Mouse (Mus musculus): ENCODE measurements around the gene D630039A03Rik. TPM values are rescaled to one million over a fixed set of nuclear protein-coding genes. Genes with fewer than 3 reads are reported as not detected.

The D630039A03Rik gene
- polyA plus RNA-seq, 1 experiment from 2014 or later: 0.05 TPM

- WGBS: 29% methylated on average over 5 of the region's 5 CpGs
- ATAC-seq (replicated peaks): no peak
Measured at GRCm38 (mm10) chr4:57922171-57922570, 6.1 kb upstream of the D630039A03Rik start.

DNA sequence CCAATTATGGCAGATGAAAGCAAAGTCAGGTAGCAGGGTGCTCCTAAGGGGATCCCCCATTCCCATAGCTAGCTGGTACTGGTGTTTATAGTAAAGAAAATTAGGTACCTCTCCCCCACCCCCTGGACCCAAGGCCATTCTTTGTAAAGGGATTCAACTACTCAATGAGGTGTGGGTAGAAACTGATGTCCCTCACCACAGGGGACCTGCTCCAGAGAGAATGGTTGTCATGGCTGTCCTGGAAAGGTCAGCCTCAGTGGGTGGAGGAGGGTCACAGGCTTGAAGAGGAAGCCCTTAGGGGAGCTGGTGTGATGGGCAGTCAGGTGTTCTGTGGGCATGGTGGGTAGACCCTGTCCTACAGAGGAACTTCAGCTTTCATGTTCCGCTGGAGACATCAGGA is 4.4 kb upstream of the D630039A03Rik start:
- no peak for ATAC-seq (replicated peaks)
- Histone ChIP-seq H3K27me3 (replicated peaks) (no peaks in the 10 kb centered on the region), H3K9me3 (no peaks in the 10 kb centered on the region), H3K4me3 (no peak overlapping the region), H3K4me2 (no peak overlapping the region), H3K4me1 (peaks cover 3% of the 10 kb centered on the region; the same call in 1 of the 2 replicates), H3K9ac (no peak overlapping the region), H3K36me3 (replicated peaks) (no peaks in the 10 kb centered on the region), H3K27ac (no peak overlapping the region)
- 69% methylated on average over 1 of the region's 1 CpGs for WGBS

More at GRCm38 (mm10) chr4:57922171-57922570, 6.1 kb upstream of the D630039A03Rik start:
- Histone ChIP-seq H3K4me1 (peaks cover 3% of the 10 kb centered on the region; the same call in 1 of the 2 replicates), H3K4me3 (no peak overlapping the region), H3K27ac (no peak overlapping the region), H3K36me3 (replicated peaks) (no peaks in the 10 kb centered on the region), H3K27me3 (replicated peaks) (no peaks in the 10 kb centered on the region), H3K4me2 (no peak overlapping the region), H3K9ac (no peak overlapping the region), H3K9me3 (no peaks in the 10 kb centered on the region)

- no peak for ATAC-seq (replicated peaks)
- Histone ChIP-seq H3K4me1 (peaks cover 3% of the 10 kb centered on the region; the same call in 1 of the 2 replicates), H3K9ac (no peak overlapping the region), H3K27ac (no peak overlapping the region), H3K27me3 (replicated peaks) (no peaks in the 10 kb centered on the region), H3K4me2 (no peak overlapping the region), H3K4me3 (no peak overlapping the region), H3K36me3 (replicated peaks) (no peaks in the 10 kb centered on the region), H3K9me3 (no peaks in the 10 kb centered on the region)
- 18% methylated on average over 8 of the region's 8 CpGs for WGBS
Measured at GRCm38 (mm10) chr4:57919494-57920423, 3.7 kb upstream of the D630039A03Rik start.

- Histone ChIP-seq H3K4me1 (peaks cover 3% of the 10 kb centered on the region; the same call in 1 of the 2 replicates), H3K4me2 (no peak overlapping the region), H3K9me3 (no peaks in the 10 kb centered on the region), H3K36me3 (replicated peaks) (no peaks in the 10 kb centered on the region), H3K27ac (no peak overlapping the region), H3K27me3 (replicated peaks) (no peaks in the 10 kb centered on the region), H3K9ac (no peak overlapping the region), H3K4me3 (no peak overlapping the region)
- ATAC-seq (replicated peaks): no peak
- 80% methylated on average over 4 of the region's 4 CpGs for WGBS
Measured at GRCm38 (mm10) chr4:57916711-57917110, 614 bp upstream of the D630039A03Rik start.

- H3K4me3 ChIP-seq: no peak overlapping the region
- H3K36me3 ChIP-seq (replicated peaks): no peaks in the 10 kb centered on the region
- no peak overlapping the region for H3K27ac ChIP-seq
- H3K4me1 ChIP-seq: peaks cover 3% of the 10 kb centered on the region; the same call in 1 of the 2 replicates
- H3K9ac ChIP-seq: no peak overlapping the region
- H3K9me3 ChIP-seq: no peaks in the 10 kb centered on the region
- H3K27me3 ChIP-seq (replicated peaks): no peaks in the 10 kb centered on the region
- H3K4me2 ChIP-seq: no peak overlapping the region
- WGBS: 41% methylated on average over 17 of the region's 17 CpGs
- no peak for ATAC-seq (replicated peaks)
Measured at GRCm38 (mm10) chr4:57915216-57915965, 706 bp downstream of the D630039A03Rik start.

DNA sequence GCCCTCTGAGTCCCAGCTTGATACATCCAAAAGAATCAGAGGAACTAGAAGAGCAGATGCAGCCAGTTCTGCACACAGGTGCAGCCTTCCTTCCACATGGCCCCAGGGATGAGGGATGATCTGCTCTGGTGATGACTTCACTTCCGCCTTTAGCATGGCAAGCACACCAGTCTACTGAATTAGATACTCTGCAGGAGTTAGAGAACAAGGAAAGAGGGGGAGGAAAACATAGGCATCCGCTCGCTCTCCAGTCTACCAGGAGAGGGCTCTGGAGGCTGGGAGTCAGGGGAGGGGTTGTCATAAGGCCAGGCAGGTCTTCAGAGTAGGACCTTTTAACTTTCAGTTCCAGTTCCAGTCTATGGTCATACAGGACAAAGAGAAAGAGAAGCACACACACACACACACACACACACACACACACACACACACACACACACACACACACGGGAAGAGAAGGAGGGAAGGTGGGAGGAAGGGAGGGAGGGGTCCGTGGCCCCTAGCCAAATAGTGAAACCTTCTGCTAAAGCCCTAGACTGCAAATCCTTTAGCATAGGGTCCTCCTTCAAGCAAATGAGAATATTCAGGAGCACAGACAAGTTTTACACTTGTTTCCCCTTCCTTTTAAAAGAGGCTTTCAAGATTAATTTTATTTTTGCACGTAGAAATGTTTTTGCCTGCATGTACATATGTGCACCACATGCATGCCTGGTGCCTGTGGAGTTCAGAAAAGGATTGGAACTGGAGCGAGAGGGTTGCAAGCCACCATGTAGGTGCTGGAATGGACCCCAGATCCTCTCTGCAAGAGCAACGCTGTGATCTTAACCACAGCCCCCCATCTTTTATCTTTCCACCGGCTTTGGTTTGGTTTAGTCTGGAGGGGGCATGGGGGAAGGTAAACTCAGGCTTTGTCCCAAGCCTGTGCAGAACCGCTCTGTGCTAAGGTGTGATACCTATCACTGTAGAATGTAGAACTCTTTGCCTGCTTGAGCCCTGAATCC is 1.6 kb downstream of the D630039A03Rik start:
- Histone ChIP-seq H3K9me3 (no peaks in the 10 kb centered on the region), H3K4me3 (no peak overlapping the region), H3K9ac (no peak overlapping the region), H3K4me2 (no peak overlapping the region), H3K27ac (no peak overlapping the region), H3K27me3 (replicated peaks) (no peaks in the 10 kb centered on the region), H3K36me3 (replicated peaks) (no peaks in the 10 kb centered on the region), H3K4me1 (no peaks in the 10 kb centered on the region)
- WGBS: 81% methylated on average over 10 of the region's 10 CpGs
- ATAC-seq (replicated peaks): no peak

DNA sequence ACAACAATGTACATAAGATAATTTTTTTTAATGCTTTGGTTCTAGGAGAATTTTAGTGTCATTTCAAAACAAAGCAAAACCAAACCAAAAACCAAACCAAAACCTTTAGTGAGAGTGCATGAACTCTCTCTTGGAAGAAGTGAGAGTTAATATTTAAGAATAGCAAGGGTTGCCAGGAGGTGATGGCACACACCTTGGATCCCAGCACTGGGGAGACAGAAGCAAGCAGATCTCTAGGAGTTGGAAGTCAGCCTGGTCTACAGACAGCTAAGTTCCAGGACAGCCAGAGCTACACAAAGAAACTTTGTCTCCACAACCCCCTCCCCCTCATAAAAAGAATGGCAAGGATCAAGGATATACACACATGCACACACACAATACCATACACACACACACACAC is 3.1 kb downstream of the D630039A03Rik start:
- Histone ChIP-seq H3K9me3 (no peaks in the 10 kb centered on the region), H3K4me2 (no peak overlapping the region), H3K36me3 (replicated peaks) (no peaks in the 10 kb centered on the region), H3K4me1 (no peaks in the 10 kb centered on the region), H3K4me3 (no peak overlapping the region), H3K27me3 (replicated peaks) (no peaks in the 10 kb centered on the region), H3K27ac (no peak overlapping the region), H3K9ac (no peak overlapping the region)
- no peak for ATAC-seq (replicated peaks)

DNA sequence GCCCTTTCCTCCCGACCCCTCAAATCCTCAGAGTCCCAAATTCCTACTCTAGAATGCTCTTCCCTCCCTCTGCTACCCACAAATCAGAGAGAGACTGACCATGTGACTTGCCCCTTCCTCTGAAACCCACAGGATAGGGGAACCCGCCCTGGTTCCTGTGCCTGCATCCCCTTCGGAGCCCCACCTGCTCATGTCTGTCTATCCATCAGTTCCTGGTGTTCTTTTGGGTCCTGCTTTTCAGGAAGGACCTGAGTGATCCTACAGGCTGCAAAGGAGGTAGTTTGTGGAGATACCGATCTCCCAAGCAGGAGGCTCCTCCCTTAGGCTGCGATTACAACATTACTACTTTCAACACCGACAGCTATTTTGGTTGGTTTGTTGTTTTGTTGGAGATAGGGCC is 7.2 kb downstream of the D630039A03Rik start:
- 88% methylated on average over 6 of the region's 6 CpGs for WGBS
- H3K27me3 ChIP-seq (replicated peaks): no peaks in the 10 kb centered on the region
- no peak overlapping the region for H3K4me2 ChIP-seq
- no peak overlapping the region for H3K27ac ChIP-seq
- no peak overlapping the region for H3K4me3 ChIP-seq
- H3K36me3 ChIP-seq (replicated peaks): no peaks in the 10 kb centered on the region
- H3K9ac ChIP-seq: no peak overlapping the region
- 0 out of 2 replicates have a peak, but pooled peaks cover 5% of the 10 kb centered on the region for H3K4me1 ChIP-seq
- no peak for ATAC-seq (replicated peaks)
- no peaks in the 10 kb centered on the region for H3K9me3 ChIP-seq

GRCm38 (mm10) chr4:57906708-57907107 is 9.4 kb downstream of the D630039A03Rik start:
- H3K4me2 ChIP-seq: no peak overlapping the region
- no peaks in the 10 kb centered on the region for H3K9me3 ChIP-seq
- H3K36me3 ChIP-seq (replicated peaks): no peaks in the 10 kb centered on the region
- ATAC-seq (replicated peaks): no peak
- H3K4me1 ChIP-seq: 0 out of 2 replicates have a peak, but pooled peaks cover 5% of the 10 kb centered on the region
- WGBS: 18% methylated on average over 2 of the region's 2 CpGs
- H3K27me3 ChIP-seq (replicated peaks): no peaks in the 10 kb centered on the region
- H3K4me3 ChIP-seq: no peak overlapping the region
- H3K9ac ChIP-seq: no peak overlapping the region
- no peak overlapping the region for H3K27ac ChIP-seq

GRCm38 (mm10) chr4:57904638-57905037 is 11.5 kb downstream of the D630039A03Rik start:
- peak; percentile 75 for ATAC-seq (replicated peaks)
- no peaks in the 10 kb centered on the region for H3K36me3 ChIP-seq (replicated peaks)
- no peak overlapping the region for H3K9ac ChIP-seq
- WGBS: 20% methylated on average over 9 of the region's 9 CpGs
- H3K4me1 ChIP-seq: 0 out of 2 replicates have a peak, but pooled peaks cover 5% of the 10 kb centered on the region
- H3K27ac ChIP-seq: no peak overlapping the region
- no peak overlapping the region for H3K4me3 ChIP-seq
- no peaks in the 10 kb centered on the region for H3K9me3 ChIP-seq
- H3K4me2 ChIP-seq: no peak overlapping the region
- no peaks in the 10 kb centered on the region for H3K27me3 ChIP-seq (replicated peaks)

GRCm38 (mm10) chr4:57904211-57904610 is 11.9 kb downstream of the D630039A03Rik start:
- 0 out of 2 replicates have a peak, but pooled peaks cover 5% of the 10 kb centered on the region for H3K4me1 ChIP-seq
- 7% methylated on average over 5 of the region's 5 CpGs for WGBS
- no peaks in the 10 kb centered on the region for H3K36me3 ChIP-seq (replicated peaks)
- H3K9ac ChIP-seq: no peak overlapping the region
- H3K27ac ChIP-seq: no peak overlapping the region
- H3K9me3 ChIP-seq: no peaks in the 10 kb centered on the region
- peak; percentile 67 for ATAC-seq (replicated peaks)
- H3K4me2 ChIP-seq: no peak overlapping the region
- no peak overlapping the region for H3K4me3 ChIP-seq
- H3K27me3 ChIP-seq (replicated peaks): no peaks in the 10 kb centered on the region

Measured in midbrain, embryonic 15.5 days (tissue).